Mouse (Mus musculus) liver, postnatal 0 days (tissue): Measurements from ENCODE around the gene Irf2bp2.

Experiments
- CTCF ChIP-seq: sonication (generic); IDR thresholded peaks from 2 replicates; pipeline ENCODE4 v1.5.1; 2016; ENCODE audit warnings: antibody characterized with exemption, low read depth
- EP300 ChIP-seq: IDR thresholded peaks from 2 replicates; pipeline ENCODE4 v1.6.1; 2016; ENCODE audit warnings: antibody characterized with exemption, low read depth, mild to moderate bottlenecking

GRCm38 (mm10) chr8:126588636-126589506, 4.9 kb downstream of the Irf2bp2 start:
- no peak for TF ChIP-seq CTCF
- peak; percentile 87 for TF ChIP-seq EP300
